Mouse (Mus musculus) cortical plate, adult 2 months (tissue): ENCODE results near the gene Drd5.

ENCODE experiments used
- CTCF ChIP-seq: fragments of 200-500 bp; IDR thresholded peaks from 2 replicates; pipeline ENCODE4 v1.5.1; 2011; ENCODE audit warnings: mild to moderate bottlenecking, control low read depth, low read length; ENCODE audit not compliant: insufficient read depth; ENCODE audit errors: extremely low read depth
- POLR2A ChIP-seq: fragments of 200-500 bp; IDR thresholded peaks from 2 replicates; pipeline ENCODE4 v1.6.1; 2011; ENCODE audit warnings: mild to moderate bottlenecking, low read length, control low read depth; ENCODE audit not compliant: insufficient read depth; ENCODE audit errors: extremely low read depth

GRCm38 (mm10) chr5:38302651-38303050, 16.5 kb upstream of the Drd5 start:
- TF ChIP-seq CTCF (no peak), POLR2A (no peak)
